Mouse (Mus musculus): Measurements from ENCODE around the gene Fgf6. TPM values are rescaled to one million over a fixed set of nuclear protein-coding genes. Genes with fewer than 3 reads are reported as not detected.
A peak's percentile ranks its signal among the peaks of the same experiment; 100 is the strongest.

Fgf6 gene
- polyA plus RNA-seq, 1 experiment from 2014 or later: not detected

GRCm38 (mm10) chr6:127024836-127025235 is 9.4 kb downstream of the Fgf6 start:
- no peaks in the 10 kb centered on the region for H3K4me1 ChIP-seq (replicated peaks)
- no peaks in the 10 kb centered on the region for H3K36me3 ChIP-seq
- no peak overlapping the region for H3K9ac ChIP-seq
- H3K4me2 ChIP-seq (replicated peaks): no peak overlapping the region
- no peak overlapping the region for H3K27ac ChIP-seq
- ATAC-seq: no peak
- H3K9me3 ChIP-seq: no peaks in the 10 kb centered on the region
- H3K4me3 ChIP-seq (replicated peaks): no peak overlapping the region
- WGBS: 76% methylated on average over 7 of the region's 7 CpGs
- H3K27me3 ChIP-seq (replicated peaks): peaks cover 18% of the 10 kb centered on the region

- Histone ChIP-seq H3K4me2 (replicated peaks) (peak overlapping the region; percentile 53), H3K9me3 (no peaks in the 10 kb centered on the region), H3K27me3 (replicated peaks) (no peaks in the 10 kb centered on the region), H3K27ac (no peak overlapping the region), H3K9ac (no peak overlapping the region), H3K4me3 (replicated peaks) (peak overlapping the region; percentile 32), H3K36me3 (no peaks in the 10 kb centered on the region), H3K4me1 (replicated peaks) (0 out of 2 replicates have a peak, but pooled peaks cover 3% of the 10 kb centered on the region)
- ATAC-seq: peak; percentile 75; the same call in 1 of the 2 replicates
- 17% methylated on average over 10 of the region's 10 CpGs for WGBS
Observed at GRCm38 (mm10) chr6:127034760-127035159, 19.4 kb downstream of the Fgf6 start.

DNA sequence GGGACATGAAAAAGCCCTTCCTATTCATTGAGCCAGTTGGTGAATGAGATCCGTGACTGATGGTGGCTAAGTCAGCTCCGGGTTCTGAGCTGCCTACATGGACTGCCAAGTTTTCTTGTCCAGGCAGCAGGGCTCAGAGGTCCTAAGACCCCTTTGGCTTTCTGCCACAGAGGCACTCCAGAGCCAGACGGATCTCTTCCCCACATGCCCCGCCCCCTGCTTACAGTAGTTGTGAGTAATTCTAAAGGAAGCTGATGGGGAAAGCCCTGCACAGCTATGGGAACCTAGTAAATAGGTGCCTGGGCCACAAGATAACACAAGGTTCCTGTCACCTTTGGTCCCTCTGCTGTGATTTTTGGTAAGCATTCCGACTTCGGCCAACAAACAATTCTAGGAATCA is 29.5 kb downstream of the Fgf6 start:
- H3K4me2 ChIP-seq (replicated peaks): no peak overlapping the region
- no peak for ATAC-seq
- H3K27ac ChIP-seq: no peak overlapping the region
- no peaks in the 10 kb centered on the region for H3K9me3 ChIP-seq
- 0 out of 2 replicates have a peak, but pooled peaks cover 3% of the 10 kb centered on the region for H3K4me1 ChIP-seq (replicated peaks)
- 0 out of 2 replicates have a peak, but pooled peaks cover 3% of the 10 kb centered on the region for H3K27me3 ChIP-seq (replicated peaks)
- no peak overlapping the region for H3K4me3 ChIP-seq (replicated peaks)
- H3K36me3 ChIP-seq: no peaks in the 10 kb centered on the region
- no peak overlapping the region for H3K9ac ChIP-seq
- 51% methylated on average over 6 of the region's 6 CpGs for WGBS

GRCm38 (mm10) chr6:127050847-127051246 is 35.5 kb downstream of the Fgf6 start:
- H3K9ac ChIP-seq: no peak overlapping the region
- no peaks in the 10 kb centered on the region for H3K27me3 ChIP-seq (replicated peaks)
- no peak overlapping the region for H3K4me2 ChIP-seq (replicated peaks)
- H3K9me3 ChIP-seq: no peaks in the 10 kb centered on the region
- no peaks in the 10 kb centered on the region for H3K36me3 ChIP-seq
- 74% methylated on average over 4 of the region's 4 CpGs for WGBS
- no peak for ATAC-seq
- no peak overlapping the region for H3K27ac ChIP-seq
- H3K4me1 ChIP-seq (replicated peaks): no peaks in the 10 kb centered on the region
- no peak overlapping the region for H3K4me3 ChIP-seq (replicated peaks)

DNA sequence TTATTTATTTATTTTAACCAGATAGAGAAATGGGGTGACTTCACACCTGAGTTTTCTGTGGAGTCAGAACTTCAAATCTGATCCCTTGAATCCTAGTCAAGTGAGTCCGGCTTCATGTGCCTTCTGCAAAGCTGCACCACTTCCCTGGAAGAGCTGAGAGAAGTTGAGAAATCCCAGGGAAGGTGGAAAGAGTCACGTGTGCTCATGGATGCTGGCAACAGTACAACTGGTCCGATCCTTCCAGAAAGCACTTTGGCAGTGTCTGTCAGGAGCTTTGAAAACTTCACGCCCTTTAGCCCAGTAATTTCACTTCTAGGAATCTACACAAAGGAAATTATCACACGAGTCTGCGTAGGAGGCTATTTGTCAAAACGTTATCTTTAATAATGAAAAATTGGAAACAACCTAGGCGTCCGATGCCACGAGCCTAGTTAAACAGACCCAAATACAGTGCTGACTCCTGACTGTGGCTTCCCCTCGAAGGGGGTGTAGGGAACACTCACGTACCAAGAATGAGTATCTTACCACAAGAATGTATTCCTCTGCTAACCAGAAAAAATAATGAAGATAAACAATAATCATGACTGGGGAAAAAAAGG is 41.7 kb downstream of the Fgf6 start:
- Histone ChIP-seq H3K4me2 (replicated peaks) (no peak overlapping the region), H3K27me3 (replicated peaks) (no peaks in the 10 kb centered on the region), H3K27ac (no peak overlapping the region), H3K9me3 (no peaks in the 10 kb centered on the region), H3K4me3 (replicated peaks) (no peak overlapping the region), H3K9ac (no peak overlapping the region), H3K36me3 (no peaks in the 10 kb centered on the region), H3K4me1 (replicated peaks) (no peaks in the 10 kb centered on the region)
- no peak for ATAC-seq
- WGBS: 55% methylated on average over 12 of the region's 12 CpGs

DNA sequence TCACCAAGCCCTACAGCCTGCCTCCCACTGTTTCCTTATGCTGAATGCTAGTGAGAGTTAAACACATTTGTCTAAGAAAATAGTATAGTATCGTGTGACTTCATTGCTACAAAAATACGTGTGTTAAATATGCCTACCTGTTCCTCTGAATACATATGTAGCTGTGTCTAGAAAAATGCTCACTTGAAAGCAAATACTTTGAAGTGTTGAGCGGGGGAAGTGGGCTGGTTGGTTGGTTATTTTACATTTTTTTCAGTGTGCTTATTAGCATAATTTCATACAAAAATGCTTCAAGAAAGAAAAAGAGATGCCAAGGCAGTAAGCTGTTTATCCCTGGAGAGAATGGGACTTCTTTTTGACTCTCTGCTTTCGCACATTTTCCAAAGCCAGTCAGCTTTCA is 44.6 kb downstream of the Fgf6 start:
- H3K36me3 ChIP-seq: no peaks in the 10 kb centered on the region
- H3K4me1 ChIP-seq (replicated peaks): peaks cover 4% of the 10 kb centered on the region; the same call in 1 of the 2 replicates
- H3K4me3 ChIP-seq (replicated peaks): no peak overlapping the region
- no peak overlapping the region for H3K4me2 ChIP-seq (replicated peaks)
- no peak overlapping the region for H3K27ac ChIP-seq
- peaks cover 4% of the 10 kb centered on the region; the same call in 1 of the 2 replicates for H3K27me3 ChIP-seq (replicated peaks)
- 77% methylated on average over 4 of the region's 4 CpGs for WGBS
- ATAC-seq: no peak
- H3K9ac ChIP-seq: no peak overlapping the region
- H3K9me3 ChIP-seq: no peaks in the 10 kb centered on the region

DNA sequence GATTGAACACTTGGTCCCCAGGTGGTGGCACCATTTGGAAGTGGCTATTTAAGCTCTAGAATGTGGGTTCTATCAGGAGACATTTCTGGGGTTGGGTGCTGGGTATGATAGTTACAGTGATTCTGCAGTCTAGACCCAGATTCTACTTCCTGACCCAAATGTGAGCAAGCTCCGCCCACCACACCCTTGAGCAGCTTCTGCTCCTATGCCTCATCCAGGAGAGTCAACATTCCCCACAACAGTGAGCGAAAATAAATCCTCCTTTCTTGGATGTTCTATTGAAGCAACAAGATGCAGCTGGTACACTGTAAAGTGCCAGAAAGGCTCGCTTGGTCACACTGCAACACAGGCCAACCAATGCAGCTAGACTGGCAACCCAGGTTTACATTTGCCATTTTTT is 48.5 kb downstream of the Fgf6 start:
- H3K4me2 ChIP-seq (replicated peaks): no peak overlapping the region
- H3K4me1 ChIP-seq (replicated peaks): peaks cover 4% of the 10 kb centered on the region; the same call in 1 of the 2 replicates
- 75% methylated on average over 3 of the region's 3 CpGs for WGBS
- no peak overlapping the region for H3K27ac ChIP-seq
- peaks cover 4% of the 10 kb centered on the region; the same call in 1 of the 2 replicates for H3K27me3 ChIP-seq (replicated peaks)
- no peak for ATAC-seq
- H3K9ac ChIP-seq: no peak overlapping the region
- H3K36me3 ChIP-seq: no peaks in the 10 kb centered on the region
- H3K9me3 ChIP-seq: no peaks in the 10 kb centered on the region
- no peak overlapping the region for H3K4me3 ChIP-seq (replicated peaks)

GRCm38 (mm10) chr6:127064815-127065214 is 49.4 kb downstream of the Fgf6 start:
- WGBS: 5% methylated on average over 14 of the region's 14 CpGs
- no peak overlapping the region for H3K4me3 ChIP-seq (replicated peaks)
- H3K27ac ChIP-seq: no peak overlapping the region
- no peaks in the 10 kb centered on the region for H3K9me3 ChIP-seq
- peak overlapping the region; percentile 37 for H3K4me2 ChIP-seq (replicated peaks)
- peaks cover 4% of the 10 kb centered on the region; the same call in 1 of the 2 replicates for H3K27me3 ChIP-seq (replicated peaks)
- ATAC-seq: no peak
- peaks cover 4% of the 10 kb centered on the region; the same call in 1 of the 2 replicates for H3K4me1 ChIP-seq (replicated peaks)
- H3K9ac ChIP-seq: no peak overlapping the region
- H3K36me3 ChIP-seq: no peaks in the 10 kb centered on the region

DNA sequence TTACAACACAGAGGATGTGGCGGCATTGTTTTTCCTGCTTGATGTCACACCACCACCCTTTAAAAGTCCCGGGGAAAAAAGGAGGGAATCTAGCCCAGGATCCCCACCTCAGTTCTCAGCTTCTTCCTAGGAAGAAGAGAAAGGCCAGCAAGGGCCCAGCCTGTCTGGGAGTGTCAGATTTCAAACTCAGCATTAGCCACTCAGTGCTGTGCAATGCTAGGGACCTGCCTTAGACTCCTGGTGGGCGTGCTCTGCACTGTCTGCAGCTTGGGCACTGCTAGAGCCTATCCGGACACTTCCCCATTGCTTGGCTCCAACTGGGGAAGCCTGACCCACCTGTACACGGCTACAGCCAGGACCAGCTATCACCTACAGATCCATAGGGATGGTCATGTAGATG is 57.4 kb downstream of the Fgf6 start, which contains the start of gene Fgf23:
Gene Fgf23, plus strand, starts transcription at position 86 of the 400 bp plus-strand sequence.
- H3K36me3 ChIP-seq: no peaks in the 10 kb centered on the region
- no peaks in the 10 kb centered on the region for H3K4me1 ChIP-seq (replicated peaks)
- no peak within 1 kb of the TSS for H3K4me3 ChIP-seq (replicated peaks)
- H3K27ac ChIP-seq: no peak within 1 kb of the TSS
- no peak within 1 kb of the TSS for H3K9ac ChIP-seq
- peak within 1 kb of the TSS; percentile 46 for H3K4me2 ChIP-seq (replicated peaks)
- WGBS: 12% methylated on average over 5 of the region's 5 CpGs
- no peaks in the 10 kb centered on the region for H3K27me3 ChIP-seq (replicated peaks)
- peak; percentile 71 for ATAC-seq
- no peaks in the 10 kb centered on the region for H3K9me3 ChIP-seq

Other genes with a start within 250 kb of the Fgf6 start
- 278 and 295 TPM in 2 replicates for gene Ndufa9, start 166.4 kb upstream of the Fgf6 start, polyA plus RNA-seq (2015; fragmentation: Nextera tagmentation; extraction: Ambion mirVana)
- not detected in 2 replicates for gene Akap3, start 162.5 kb upstream of the Fgf6 start, polyA plus RNA-seq (2015; fragmentation: Nextera tagmentation; extraction: Ambion mirVana)
- 0.06 TPM in 1 of 2 replicates, not detected in the other for gene Dyrk4, start 93.7 kb upstream of the Fgf6 start, polyA plus RNA-seq (2015; fragmentation: Nextera tagmentation; extraction: Ambion mirVana)
- gene Rad51ap1, start 76.0 kb upstream of the Fgf6 start, polyA plus RNA-seq (2015; fragmentation: Nextera tagmentation; extraction: Ambion mirVana): 39.9 and 56.3 TPM in 2 replicates
- gene D6Wsu163e, start 75.6 kb upstream of the Fgf6 start, polyA plus RNA-seq (2015; fragmentation: Nextera tagmentation; extraction: Ambion mirVana): 15.8 and 18.3 TPM in 2 replicates
- not detected in 2 replicates for gene Fgf23, start 57.3 kb downstream of the Fgf6 start, polyA plus RNA-seq (2015; fragmentation: Nextera tagmentation; extraction: Ambion mirVana)
- 5.6 and 7.3 TPM in 2 replicates for gene Tigar, start 94.0 kb downstream of the Fgf6 start, polyA plus RNA-seq (2015; fragmentation: Nextera tagmentation; extraction: Ambion mirVana)
- 881 and 991 TPM in 2 replicates for gene Ccnd2, start 136.6 kb downstream of the Fgf6 start, polyA plus RNA-seq (2015; fragmentation: Nextera tagmentation; extraction: Ambion mirVana)

All from intestine, embryonic 15.5 days (tissue).